Mouse (Mus musculus): Measurements from ENCODE around the gene Il11ra1. TPM values are rescaled to one million over a fixed set of nuclear protein-coding genes. Genes with fewer than 3 reads are reported as not detected.
"Not testable (repeated sequence)": the region's sequence is repeated elsewhere in the genome, so short reads cannot be mapped to it uniquely, and the experiment has no call there.

Il11ra1 gene
- polyA plus RNA-seq, 1 experiment, result 2.2 TPM

GRCm38 (mm10) chr4:41696930-41697841 lies 2.6 kb upstream of the Il11ra1 start, which contains the start of gene Cntfr:
Gene Cntfr (minus strand): TSS chr4:41697089.
- Histone ChIP-seq H3K27me3 (replicated peaks) (peaks cover 14% of the 10 kb centered on the region), H3K4me3 (replicated peaks) (peak within 1 kb of the TSS; percentile 80)
- not testable (repeated sequence) for H3K4me1 ChIP-seq; H3K36me3 ChIP-seq (replicated peaks; ENCODE audit: low read length); H3K9me3 ChIP-seq

GRCm38 (mm10) chr4:41698421-41699016 lies 1.3 kb upstream of the Il11ra1 start:
- not testable (repeated sequence) for H3K4me1 ChIP-seq; H3K4me3 ChIP-seq (replicated peaks); H3K9me3 ChIP-seq; H3K36me3 ChIP-seq (replicated peaks; ENCODE audit: low read length)
- peaks cover 15% of the 10 kb centered on the region for H3K27me3 ChIP-seq (replicated peaks)

GRCm38 (mm10) chr4:41700224-41700623 lies 435 bp downstream of the Il11ra1 start:
- H3K4me1 ChIP-seq; H3K9me3 ChIP-seq; H3K36me3 ChIP-seq (replicated peaks; ENCODE audit: low read length); H3K4me3 ChIP-seq (replicated peaks): not testable (repeated sequence)
- H3K27me3 ChIP-seq (replicated peaks), result peaks cover 27% of the 10 kb centered on the region

GRCm38 (mm10) chr4:41702226-41702625 lies 2.4 kb downstream of the Il11ra1 start:
- H3K27me3 ChIP-seq (replicated peaks), result peaks cover 40% of the 10 kb centered on the region
- H3K4me1 ChIP-seq, result peaks cover 12% of the 10 kb centered on the region
- not testable (repeated sequence) for H3K4me3 ChIP-seq (replicated peaks); H3K36me3 ChIP-seq (replicated peaks; ENCODE audit: low read length); H3K9me3 ChIP-seq

- Histone ChIP-seq H3K27me3 (replicated peaks) (peaks cover 49% of the 10 kb centered on the region), H3K36me3 (replicated peaks; ENCODE audit: low read length) (no peaks in the 10 kb centered on the region), H3K4me1 (peaks cover 27% of the 10 kb centered on the region), H3K9me3 (no peaks in the 10 kb centered on the region), H3K4me3 (replicated peaks) (no peak overlapping the region)
- TF ChIP-seq FLI1 (IDR thresholded peaks at IDR 0.05; ENCODE audit: low read length) (no peak), GATA1 (IDR thresholded peaks at IDR 0.05; ENCODE audit: borderline replicate concordance, low read length) (no peak)
These were observed 4.9 kb downstream of the Il11ra1 start for GRCm38 (mm10) chr4:41704651-41705050.

GRCm38 (mm10) chr4:41705922-41706754 lies 6.3 kb downstream of the Il11ra1 start:
- Histone ChIP-seq H3K4me1 (peaks cover 27% of the 10 kb centered on the region), H3K9me3 (no peaks in the 10 kb centered on the region), H3K36me3 (replicated peaks; ENCODE audit: low read length) (peaks cover 4% of the 10 kb centered on the region), H3K27me3 (replicated peaks) (peaks cover 49% of the 10 kb centered on the region), H3K4me3 (replicated peaks) (no peak overlapping the region)
- TF ChIP-seq FLI1 (IDR thresholded peaks at IDR 0.05; ENCODE audit: low read length), result no peak
- TF ChIP-seq GATA1 (IDR thresholded peaks at IDR 0.05; ENCODE audit: borderline replicate concordance, low read length), result no peak

GRCm38 (mm10) chr4:41707011-41707535 lies 7.3 kb downstream of the Il11ra1 start:
- H3K4me3 ChIP-seq (replicated peaks), result peak overlapping the region; percentile 88
- no peaks in the 10 kb centered on the region for H3K9me3 ChIP-seq
- H3K4me1 ChIP-seq, result peaks cover 32% of the 10 kb centered on the region
- TF ChIP-seq GATA1 (IDR thresholded peaks at IDR 0.05; ENCODE audit: borderline replicate concordance, low read length), result no peak
- TF ChIP-seq FLI1 (IDR thresholded peaks at IDR 0.05; ENCODE audit: low read length), result no peak
- peaks cover 13% of the 10 kb centered on the region for H3K36me3 ChIP-seq (replicated peaks; ENCODE audit: low read length)
- peaks cover 49% of the 10 kb centered on the region for H3K27me3 ChIP-seq (replicated peaks)

GRCm38 (mm10) chr4:41708192-41708745 lies 8.5 kb downstream of the Il11ra1 start:
- TF ChIP-seq GATA1 (IDR thresholded peaks at IDR 0.05; ENCODE audit: borderline replicate concordance, low read length) (no peak), FLI1 (IDR thresholded peaks at IDR 0.05; ENCODE audit: low read length) (no peak)
- Histone ChIP-seq H3K4me1 (peaks cover 42% of the 10 kb centered on the region), H3K27me3 (replicated peaks) (peaks cover 46% of the 10 kb centered on the region), H3K4me3 (replicated peaks) (no peak overlapping the region), H3K9me3 (no peaks in the 10 kb centered on the region), H3K36me3 (replicated peaks; ENCODE audit: low read length) (peaks cover 18% of the 10 kb centered on the region)

GRCm38 (mm10) chr4:41710229-41710628 lies 10.4 kb downstream of the Il11ra1 start:
- Histone ChIP-seq H3K36me3 (replicated peaks; ENCODE audit: low read length) (peaks cover 26% of the 10 kb centered on the region), H3K9me3 (no peaks in the 10 kb centered on the region), H3K4me1 (peaks cover 50% of the 10 kb centered on the region), H3K27me3 (replicated peaks) (peaks cover 29% of the 10 kb centered on the region), H3K4me3 (replicated peaks) (no peak overlapping the region)
- no peak for TF ChIP-seq GATA1 (IDR thresholded peaks at IDR 0.05; ENCODE audit: borderline replicate concordance, low read length)
